Mouse (Mus musculus) neural tube, embryonic 13.5 days (tissue): ENCODE measurements around the gene Hspb1. TPM values are rescaled to one million over a fixed set of nuclear protein-coding genes. Genes with fewer than 3 reads are reported as not detected.

Experiments
- ATAC-seq: fragments of 200-750 bp; cut with Nextera tagmentation; 2 replicates; pipeline ENCODE4 v1.8.0; 2017; ENCODE audit warnings: low read depth, mild to moderate bottlenecking, moderate TSS enrichment, moderate library complexity
- H3K27ac ChIP-seq: fragments of 300-500 bp; sonication (generic); replicated peaks from 2 replicates; pipeline ENCODE4 v1.5.1; 2015; ENCODE audit warnings: moderate library complexity, mild to moderate bottlenecking, inconsistent platforms
- H3K27me3 ChIP-seq: fragments of 300-500 bp; sonication (generic); 2 replicates; pipeline ENCODE4 v1.6.1; 2015; ENCODE audit warnings: mild to moderate bottlenecking, inconsistent platforms
- H3K36me3 ChIP-seq: fragments of 300-500 bp; sonication (generic); 2 replicates; pipeline ENCODE4 v1.6.1; 2015; ENCODE audit warnings: mild to moderate bottlenecking, inconsistent platforms
- H3K4me1 ChIP-seq: fragments of 300-500 bp; sonication (generic); replicated peaks from 2 replicates; pipeline ENCODE4 v1.6.1; 2015; ENCODE audit warnings: inconsistent platforms
- H3K4me2 ChIP-seq: fragments of 300-500 bp; sonication (generic); 2 replicates; pipeline ENCODE4 v1.6.1; 2015; ENCODE audit warnings: inconsistent platforms, mild to moderate bottlenecking, moderate library complexity
- H3K4me3 ChIP-seq: fragments of 300-500 bp; sonication (generic); 2 replicates; pipeline ENCODE4 v1.5.1; 2015; ENCODE audit warnings: mild to moderate bottlenecking, inconsistent platforms
- H3K9ac ChIP-seq: fragments of 300-500 bp; sonication (generic); 2 replicates; pipeline ENCODE4 v1.6.1; 2015; ENCODE audit warnings: moderate library complexity, mild to moderate bottlenecking, inconsistent platforms
- H3K9me3 ChIP-seq: fragments of 300-500 bp; sonication (generic); 2 replicates; pipeline ENCODE4 v1.6.1; 2016; ENCODE audit warnings: inconsistent platforms
- WGBS: fragments of 180-500 bp; shearing (Covaris S2); methylation state at CpG from one replicate; pipeline ENCODE4 v1.1.7; 2015; 5-methylcytosine and 5-hydroxymethylcytosine counted together
- polyA plus RNA-seq: library from polyadenylated mRNA; unstranded; fragments of >200 nt; fragmentation: Nextera tagmentation; extraction: Ambion mirVana; gene quantifications from 2 replicates; pipeline ENCODE4 v1.2.1, GENCODE M21; 2015

The Hspb1 gene
- polyA plus RNA-seq, 1 experiment from 2014 or later: 15.8 TPM

GRCm38 (mm10) chr5:135888405-135889215 lies 891 bp downstream of the Hspb1 start:
- no peak for ATAC-seq
- no peaks in the 10 kb centered on the region for H3K9me3 ChIP-seq
- peak overlapping the region; percentile 31 for H3K4me2 ChIP-seq
- no peaks in the 10 kb centered on the region for H3K36me3 ChIP-seq
- WGBS: 5% methylated on average over 29 of the region's 30 CpGs
- peaks cover 49% of the 10 kb centered on the region for H3K27me3 ChIP-seq
- no peak overlapping the region for H3K9ac ChIP-seq
- H3K4me1 ChIP-seq: peaks cover 16% of the 10 kb centered on the region
- no peak overlapping the region for H3K27ac ChIP-seq
- H3K4me3 ChIP-seq: peak overlapping the region; percentile 18

- H3K4me1 ChIP-seq: peaks cover 16% of the 10 kb centered on the region
- peaks cover 49% of the 10 kb centered on the region for H3K27me3 ChIP-seq
- no peak overlapping the region for H3K4me2 ChIP-seq
- H3K27ac ChIP-seq: no peak overlapping the region
- no peaks in the 10 kb centered on the region for H3K9me3 ChIP-seq
- H3K36me3 ChIP-seq: no peaks in the 10 kb centered on the region
- no peak overlapping the region for H3K9ac ChIP-seq
- H3K4me3 ChIP-seq: no peak overlapping the region
- 56% methylated on average over 4 of the region's 4 CpGs for WGBS
- no peak for ATAC-seq
These were observed 2.6 kb downstream of the Hspb1 start for GRCm38 (mm10) chr5:135890323-135890722.

- Histone ChIP-seq H3K27me3 (peaks cover 44% of the 10 kb centered on the region), H3K9me3 (no peaks in the 10 kb centered on the region), H3K27ac (no peak overlapping the region), H3K4me1 (peaks cover 16% of the 10 kb centered on the region), H3K9ac (no peak overlapping the region), H3K36me3 (no peaks in the 10 kb centered on the region), H3K4me2 (no peak overlapping the region), H3K4me3 (no peak overlapping the region)
- WGBS: 56% methylated on average over 3 of the region's 3 CpGs
- no peak for ATAC-seq
These were observed 3.2 kb downstream of the Hspb1 start for GRCm38 (mm10) chr5:135890920-135891319.

- WGBS: 54% methylated on average over 9 of the region's 9 CpGs
- peaks cover 11% of the 10 kb centered on the region for H3K4me1 ChIP-seq
- H3K9me3 ChIP-seq: no peaks in the 10 kb centered on the region
- H3K4me3 ChIP-seq: no peak overlapping the region
- no peak overlapping the region for H3K4me2 ChIP-seq
- H3K9ac ChIP-seq: no peak overlapping the region
- H3K36me3 ChIP-seq: no peaks in the 10 kb centered on the region
- no peak overlapping the region for H3K27ac ChIP-seq
- peaks cover 34% of the 10 kb centered on the region for H3K27me3 ChIP-seq
- no peak for ATAC-seq
These were observed 5.1 kb downstream of the Hspb1 start for GRCm38 (mm10) chr5:135892589-135893351.

GRCm38 (mm10) chr5:135894958-135895357 lies 7.2 kb downstream of the Hspb1 start:
- Histone ChIP-seq H3K4me2 (no peak overlapping the region), H3K4me3 (no peak overlapping the region), H3K4me1 (no peaks in the 10 kb centered on the region), H3K27me3 (peaks cover 16% of the 10 kb centered on the region), H3K27ac (no peak overlapping the region), H3K36me3 (no peaks in the 10 kb centered on the region), H3K9ac (no peak overlapping the region), H3K9me3 (no peaks in the 10 kb centered on the region)
- no peak for ATAC-seq
- 84% methylated on average over 6 of the region's 6 CpGs for WGBS

- peaks cover 5% of the 10 kb centered on the region for H3K4me1 ChIP-seq
- no peaks in the 10 kb centered on the region for H3K27me3 ChIP-seq
- no peaks in the 10 kb centered on the region for H3K36me3 ChIP-seq
- 23% methylated on average over 3 of the region's 3 CpGs for WGBS
- H3K4me2 ChIP-seq: no peak overlapping the region
- H3K9me3 ChIP-seq: no peaks in the 10 kb centered on the region
- no peak for ATAC-seq
- H3K4me3 ChIP-seq: no peak overlapping the region
- H3K27ac ChIP-seq: no peak overlapping the region
- no peak overlapping the region for H3K9ac ChIP-seq
These were observed 10.3 kb downstream of the Hspb1 start for GRCm38 (mm10) chr5:135898028-135898427.

- no peak overlapping the region for H3K4me2 ChIP-seq
- no peak for ATAC-seq
- no peak overlapping the region for H3K9ac ChIP-seq
These were observed 11.3 kb downstream of the Hspb1 start for GRCm38 (mm10) chr5:135898995-135899394.

GRCm38 (mm10) chr5:135899833-135900232 lies 12.1 kb downstream of the Hspb1 start:
- no peak for ATAC-seq
- Histone ChIP-seq H3K36me3 (peaks cover 5% of the 10 kb centered on the region; the same call in 1 of the 2 replicates), H3K9ac (no peak overlapping the region), H3K4me1 (peaks cover 21% of the 10 kb centered on the region), H3K27ac (no peak overlapping the region), H3K4me3 (no peak overlapping the region), H3K9me3 (no peaks in the 10 kb centered on the region), H3K4me2 (no peak overlapping the region), H3K27me3 (no peaks in the 10 kb centered on the region)
- 53% methylated on average over 4 of the region's 4 CpGs for WGBS

More at GRCm38 (mm10) chr5:135898995-135899394, 11.3 kb downstream of the Hspb1 start:
- Histone ChIP-seq H3K27me3 (no peaks in the 10 kb centered on the region), H3K36me3 (no peaks in the 10 kb centered on the region), H3K27ac (no peak overlapping the region), H3K4me1 (peaks cover 14% of the 10 kb centered on the region), H3K9me3 (no peaks in the 10 kb centered on the region), H3K4me3 (no peak overlapping the region)
- 83% methylated on average over 4 of the region's 4 CpGs for WGBS

- Histone ChIP-seq H3K27ac (no peak overlapping the region), H3K4me1 (peaks cover 21% of the 10 kb centered on the region), H3K9ac (no peak overlapping the region), H3K4me2 (no peak overlapping the region), H3K4me3 (no peak overlapping the region), H3K27me3 (no peaks in the 10 kb centered on the region), H3K36me3 (peaks cover 10% of the 10 kb centered on the region; the same call in 1 of the 2 replicates), H3K9me3 (no peaks in the 10 kb centered on the region)
- WGBS: 84% methylated on average over 3 of the region's 3 CpGs
- no peak for ATAC-seq
These were observed 13.0 kb downstream of the Hspb1 start for GRCm38 (mm10) chr5:135900701-135901100.

GRCm38 (mm10) chr5:135901354-135902095 lies 13.8 kb downstream of the Hspb1 start:
- ATAC-seq: no peak
- Histone ChIP-seq H3K27ac (no peak overlapping the region), H3K36me3 (peaks cover 12% of the 10 kb centered on the region), H3K9ac (no peak overlapping the region), H3K27me3 (no peaks in the 10 kb centered on the region), H3K9me3 (no peaks in the 10 kb centered on the region), H3K4me3 (no peak overlapping the region), H3K4me2 (no peak overlapping the region), H3K4me1 (peaks cover 21% of the 10 kb centered on the region)
- WGBS: 64% methylated on average over 6 of the region's 6 CpGs

- Histone ChIP-seq H3K27me3 (no peaks in the 10 kb centered on the region), H3K9ac (peak overlapping the region; percentile 63), H3K4me2 (peak overlapping the region; percentile 64), H3K9me3 (no peaks in the 10 kb centered on the region), H3K27ac (peak overlapping the region; percentile 82), H3K4me3 (peak overlapping the region; percentile 36), H3K4me1 (peaks cover 24% of the 10 kb centered on the region), H3K36me3 (peaks cover 26% of the 10 kb centered on the region)
- WGBS: 25% methylated on average over 7 of the region's 7 CpGs
- peak; percentile 41 for ATAC-seq
These were observed 15.3 kb downstream of the Hspb1 start for GRCm38 (mm10) chr5:135903058-135903457.
